Mouse (Mus musculus): ENCODE results near the gene Cyp2w1.
A peak's percentile ranks its signal among the peaks of the same experiment; 100 is the strongest.

Cyp2w1 gene

GRCm38 (mm10) chr5:139393197-139393588, 40.8 kb downstream of the Cyp2w1 start:
- H3K36me3 ChIP-seq (ENCODE audit: insufficient read depth, low read length): peaks cover 15% of the 10 kb centered on the region; the same call in 1 of the 2 replicates
- H3K9me3 ChIP-seq (ENCODE audit: low read length): no peaks in the 10 kb centered on the region
- TF ChIP-seq NANOG (IDR thresholded peaks at IDR 0.05; ENCODE audit: borderline replicate concordance, low read length): no peak
- no peak for TF ChIP-seq CTCF (conservative IDR thresholded peaks at IDR 0.05; ENCODE audit: low read length)
- TF ChIP-seq POU5F1 (IDR thresholded peaks at IDR 0.05; ENCODE audit: borderline replicate concordance, low read length): no peak
- peaks cover 53% of the 10 kb centered on the region for H3K4me1 ChIP-seq (replicated peaks; ENCODE audit: low read depth, low read length)
- H3K27me3 ChIP-seq (ENCODE audit: insufficient read depth, low read length): no peaks in the 10 kb centered on the region
- no peak overlapping the region for H3K4me3 ChIP-seq (replicated peaks; ENCODE audit: low read length)

DNA sequence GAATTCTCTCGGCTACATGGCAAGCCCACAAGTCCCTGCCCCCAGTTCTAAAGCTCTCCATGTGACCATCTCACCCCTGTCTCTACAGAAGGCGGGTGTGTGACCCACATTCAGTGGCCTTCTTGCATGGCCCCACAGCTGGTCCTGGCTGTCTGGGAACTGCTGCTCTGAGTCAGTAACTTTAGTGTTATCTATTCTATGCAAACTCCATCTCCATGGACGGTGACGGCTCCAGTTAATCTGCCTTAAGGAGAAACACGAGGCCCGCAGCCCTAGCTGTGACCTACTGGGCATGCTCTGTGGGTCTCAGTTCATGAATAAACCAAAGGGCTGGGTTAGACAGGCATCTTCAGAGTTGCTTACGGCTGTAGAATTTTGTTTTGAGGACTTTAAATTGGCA, 42.0 kb downstream of the Cyp2w1 start:
- H3K36me3 ChIP-seq (ENCODE audit: insufficient read depth, low read length): peaks cover 14% of the 10 kb centered on the region; the same call in 1 of the 2 replicates
- H3K9me3 ChIP-seq (ENCODE audit: low read length): no peaks in the 10 kb centered on the region
- H3K4me3 ChIP-seq (replicated peaks; ENCODE audit: low read length): no peak overlapping the region
- H3K4me1 ChIP-seq (replicated peaks; ENCODE audit: low read depth, low read length): peaks cover 54% of the 10 kb centered on the region
- no peaks in the 10 kb centered on the region for H3K27me3 ChIP-seq (ENCODE audit: insufficient read depth, low read length)
- TF ChIP-seq CTCF (conservative IDR thresholded peaks at IDR 0.05; ENCODE audit: low read length): no peak
- TF ChIP-seq NANOG (IDR thresholded peaks at IDR 0.05; ENCODE audit: borderline replicate concordance, low read length): no peak
- no peak for TF ChIP-seq POU5F1 (IDR thresholded peaks at IDR 0.05; ENCODE audit: borderline replicate concordance, low read length)

DNA sequence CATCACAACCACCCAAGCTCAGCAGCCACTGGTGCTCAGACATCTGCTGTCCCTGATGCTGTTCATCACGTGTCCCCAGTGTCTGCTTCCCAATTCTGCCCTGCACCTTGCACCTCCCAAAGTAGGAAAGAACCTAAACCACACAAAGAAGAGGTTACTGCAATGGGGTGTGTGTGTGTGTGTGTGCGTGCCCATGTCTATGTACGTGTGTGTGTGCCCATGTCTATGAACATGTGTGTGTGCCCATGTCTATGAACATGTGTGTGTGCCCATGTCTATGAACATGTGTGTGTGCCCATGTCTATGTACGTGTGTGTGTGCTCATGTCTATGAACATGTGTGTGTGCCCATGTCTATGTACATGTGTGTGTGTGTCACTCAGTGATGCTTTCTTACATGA, 43.1 kb downstream of the Cyp2w1 start:
- peaks cover 14% of the 10 kb centered on the region; the same call in 1 of the 2 replicates for H3K36me3 ChIP-seq (ENCODE audit: insufficient read depth, low read length)
- H3K4me1 ChIP-seq (replicated peaks; ENCODE audit: low read depth, low read length): peaks cover 48% of the 10 kb centered on the region
- TF ChIP-seq NANOG (IDR thresholded peaks at IDR 0.05; ENCODE audit: borderline replicate concordance, low read length): no peak
- no peak for TF ChIP-seq POU5F1 (IDR thresholded peaks at IDR 0.05; ENCODE audit: borderline replicate concordance, low read length)
- TF ChIP-seq CTCF (conservative IDR thresholded peaks at IDR 0.05; ENCODE audit: low read length): no peak
- no peaks in the 10 kb centered on the region for H3K9me3 ChIP-seq (ENCODE audit: low read length)
- no peaks in the 10 kb centered on the region for H3K27me3 ChIP-seq (ENCODE audit: insufficient read depth, low read length)
- no peak overlapping the region for H3K4me3 ChIP-seq (replicated peaks; ENCODE audit: low read length)

DNA sequence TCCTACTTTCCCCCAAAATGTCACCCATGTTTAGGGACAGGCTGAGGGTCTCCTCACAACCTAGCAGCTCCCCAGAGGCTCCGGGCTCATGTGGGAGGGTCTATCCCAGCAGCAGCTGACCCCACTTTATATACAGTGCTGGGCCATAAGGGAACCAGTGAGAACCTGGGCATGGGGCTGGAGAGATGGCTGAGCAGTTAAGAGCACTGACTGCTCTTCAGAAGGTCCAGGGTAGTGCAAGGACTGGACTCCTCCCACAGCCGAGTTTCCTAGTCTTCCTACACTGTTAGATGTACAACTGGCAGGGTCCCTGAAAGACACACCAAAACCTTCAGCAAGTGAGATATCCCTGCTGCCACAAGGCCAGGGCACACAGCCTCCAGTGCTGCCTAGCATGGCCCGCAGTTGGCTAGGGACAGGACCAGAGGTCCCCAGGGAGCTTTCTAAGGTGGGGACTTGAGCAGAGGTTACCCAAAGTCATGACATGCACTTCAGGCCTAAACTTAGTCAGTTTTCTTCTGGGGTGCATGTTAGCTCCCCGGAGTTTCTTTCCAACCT, 45.0 kb downstream of the Cyp2w1 start:
- Histone ChIP-seq H3K4me3 (replicated peaks; ENCODE audit: low read length) (no peak overlapping the region), H3K36me3 (ENCODE audit: insufficient read depth, low read length) (peaks cover 28% of the 10 kb centered on the region), H3K4me1 (replicated peaks; ENCODE audit: low read depth, low read length) (peaks cover 30% of the 10 kb centered on the region), H3K9me3 (ENCODE audit: low read length) (no peaks in the 10 kb centered on the region), H3K27me3 (ENCODE audit: insufficient read depth, low read length) (no peaks in the 10 kb centered on the region)
- no peak for TF ChIP-seq POU5F1 (IDR thresholded peaks at IDR 0.05; ENCODE audit: borderline replicate concordance, low read length)
- TF ChIP-seq NANOG (IDR thresholded peaks at IDR 0.05; ENCODE audit: borderline replicate concordance, low read length): no peak
- no peak for TF ChIP-seq CTCF (conservative IDR thresholded peaks at IDR 0.05; ENCODE audit: low read length)

- H3K4me1 ChIP-seq (replicated peaks; ENCODE audit: low read depth, low read length): peaks cover 23% of the 10 kb centered on the region
- no peaks in the 10 kb centered on the region for H3K9me3 ChIP-seq (ENCODE audit: low read length)
- H3K36me3 ChIP-seq (ENCODE audit: insufficient read depth, low read length): peaks cover 32% of the 10 kb centered on the region
- no peak overlapping the region for H3K4me3 ChIP-seq (replicated peaks; ENCODE audit: low read length)
- no peaks in the 10 kb centered on the region for H3K27me3 ChIP-seq (ENCODE audit: insufficient read depth, low read length)
- peak; percentile 62 for TF ChIP-seq CTCF (conservative IDR thresholded peaks at IDR 0.05; ENCODE audit: low read length)
- no peak for TF ChIP-seq POU5F1 (IDR thresholded peaks at IDR 0.05; ENCODE audit: borderline replicate concordance, low read length)
These were observed 45.7 kb downstream of the Cyp2w1 start for GRCm38 (mm10) chr5:139397959-139398753.

DNA sequence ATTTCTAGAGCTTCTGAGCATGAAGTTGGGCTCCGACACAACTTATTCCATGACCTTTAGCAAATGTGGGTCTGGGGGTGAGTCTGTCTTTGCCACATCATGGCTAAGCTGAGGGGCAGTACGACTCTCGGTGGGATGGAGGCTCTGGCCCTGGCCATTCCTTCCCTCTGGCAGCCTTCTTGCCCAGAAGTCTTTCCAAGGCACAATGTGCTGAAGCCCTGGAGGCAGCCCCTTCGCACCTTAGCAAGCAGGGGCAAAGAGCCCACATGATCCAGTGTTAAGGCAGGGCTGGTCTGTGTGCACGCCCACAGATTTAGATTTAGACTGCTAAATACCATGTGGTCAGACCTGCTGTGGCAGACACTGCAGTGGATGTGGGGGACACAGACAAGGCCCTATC, 46.4 kb downstream of the Cyp2w1 start:
- no peak for TF ChIP-seq POU5F1 (IDR thresholded peaks at IDR 0.05; ENCODE audit: borderline replicate concordance, low read length)
- TF ChIP-seq CTCF (conservative IDR thresholded peaks at IDR 0.05; ENCODE audit: low read length): no peak
- no peak for TF ChIP-seq NANOG (IDR thresholded peaks at IDR 0.05; ENCODE audit: borderline replicate concordance, low read length)
- Histone ChIP-seq H3K36me3 (ENCODE audit: insufficient read depth, low read length) (peaks cover 38% of the 10 kb centered on the region), H3K9me3 (ENCODE audit: low read length) (no peaks in the 10 kb centered on the region)

DNA sequence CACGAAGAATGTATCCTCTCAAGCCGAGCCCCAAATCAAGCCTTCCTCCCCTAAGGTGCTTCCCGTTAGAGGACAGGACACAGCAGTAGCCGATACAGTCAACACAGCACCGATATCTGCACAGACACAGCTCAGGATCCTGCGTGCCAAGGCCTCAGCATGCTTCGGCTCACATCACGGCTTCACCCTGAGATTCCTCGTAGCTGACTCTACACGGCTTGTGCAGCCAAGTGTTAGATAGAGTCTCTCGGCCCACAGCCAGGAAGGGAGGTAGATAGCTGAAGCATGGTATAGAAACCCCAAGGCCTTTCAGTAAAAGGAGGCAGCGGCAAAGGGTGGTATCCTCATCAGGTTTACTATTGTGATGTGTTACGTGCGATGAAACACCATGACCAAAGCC, 47.6 kb downstream of the Cyp2w1 start:
- Histone ChIP-seq H3K4me3 (replicated peaks; ENCODE audit: low read length) (no peak overlapping the region), H3K4me1 (replicated peaks; ENCODE audit: low read depth, low read length) (peaks cover 10% of the 10 kb centered on the region), H3K27me3 (ENCODE audit: insufficient read depth, low read length) (no peaks in the 10 kb centered on the region), H3K9me3 (ENCODE audit: low read length) (no peaks in the 10 kb centered on the region), H3K36me3 (ENCODE audit: insufficient read depth, low read length) (peaks cover 41% of the 10 kb centered on the region)
- TF ChIP-seq POU5F1 (IDR thresholded peaks at IDR 0.05; ENCODE audit: borderline replicate concordance, low read length) (no peak), CTCF (conservative IDR thresholded peaks at IDR 0.05; ENCODE audit: low read length) (no peak), NANOG (IDR thresholded peaks at IDR 0.05; ENCODE audit: borderline replicate concordance, low read length) (no peak)

More for the DNA sequence above, 46.4 kb downstream of the Cyp2w1 start:
- peaks cover 20% of the 10 kb centered on the region for H3K4me1 ChIP-seq (replicated peaks; ENCODE audit: low read depth, low read length)
- no peak overlapping the region for H3K4me3 ChIP-seq (replicated peaks; ENCODE audit: low read length)
- H3K27me3 ChIP-seq (ENCODE audit: insufficient read depth, low read length): no peaks in the 10 kb centered on the region

- peaks cover 52% of the 10 kb centered on the region for H3K36me3 ChIP-seq (ENCODE audit: insufficient read depth, low read length)
- no peaks in the 10 kb centered on the region for H3K9me3 ChIP-seq (ENCODE audit: low read length)
- H3K27me3 ChIP-seq (ENCODE audit: insufficient read depth, low read length): no peaks in the 10 kb centered on the region
- peaks cover 20% of the 10 kb centered on the region for H3K4me1 ChIP-seq (replicated peaks; ENCODE audit: low read depth, low read length)
- H3K4me3 ChIP-seq (replicated peaks; ENCODE audit: low read length): no peak overlapping the region
- TF ChIP-seq POU5F1 (IDR thresholded peaks at IDR 0.05; ENCODE audit: borderline replicate concordance, low read length) (no peak), CTCF (conservative IDR thresholded peaks at IDR 0.05; ENCODE audit: low read length) (no peak), NANOG (IDR thresholded peaks at IDR 0.05; ENCODE audit: borderline replicate concordance, low read length) (no peak)
These were observed 49.7 kb downstream of the Cyp2w1 start for GRCm38 (mm10) chr5:139402106-139402505.
